Mouse (Mus musculus) liver, embryonic 15.5 days (tissue): ENCODE measurements around the gene Aff1. TPM values are rescaled to one million over a fixed set of nuclear protein-coding genes. Genes with fewer than 3 reads are reported as not detected.
A peak's percentile ranks its signal among the peaks of the same experiment; 100 is the strongest.

Experiments used
- ATAC-seq: fragments of 200-750 bp; cut with Nextera tagmentation; 2 replicates; pipeline ENCODE4 v1.8.0; 2017; ENCODE audit warnings: moderate number of reproducible peaks, mild to moderate bottlenecking, moderate library complexity; ENCODE audit not compliant: insufficient read depth
- H3K27ac ChIP-seq: fragments of 300-500 bp; sonication (generic); replicated peaks from 2 replicates; pipeline ENCODE4 v1.5.1; 2015; ENCODE audit warnings: mild to moderate bottlenecking, inconsistent platforms
- H3K27me3 ChIP-seq: fragments of 300-500 bp; sonication (generic); 2 replicates; pipeline ENCODE4 v1.6.1; 2015; ENCODE audit warnings: mild to moderate bottlenecking, inconsistent platforms
- H3K36me3 ChIP-seq: fragments of 300-500 bp; sonication (generic); replicated peaks from 2 replicates; pipeline ENCODE4 v1.6.1; 2015; ENCODE audit warnings: moderate library complexity, mild to moderate bottlenecking, inconsistent platforms
- H3K4me1 ChIP-seq: fragments of 300-500 bp; sonication (generic); replicated peaks from 2 replicates; pipeline ENCODE4 v1.6.1; 2015; ENCODE audit warnings: inconsistent platforms
- H3K4me2 ChIP-seq: fragments of 300-500 bp; sonication (generic); 2 replicates; pipeline ENCODE4 v1.6.1; 2015; ENCODE audit warnings: moderate library complexity, mild to moderate bottlenecking, inconsistent platforms
- H3K4me3 ChIP-seq: fragments of 300-500 bp; sonication (generic); replicated peaks from 2 replicates; pipeline ENCODE4 v1.5.1; 2015; ENCODE audit warnings: mild to moderate bottlenecking, inconsistent platforms
- H3K9ac ChIP-seq: fragments of 300-500 bp; sonication (generic); 2 replicates; pipeline ENCODE4 v1.6.1; 2015; ENCODE audit warnings: moderate library complexity, mild to moderate bottlenecking, inconsistent platforms
- H3K9me3 ChIP-seq: fragments of 300-500 bp; sonication (generic); replicated peaks from 2 replicates; pipeline ENCODE4 v1.6.1; 2016; ENCODE audit warnings: inconsistent platforms
- WGBS: fragments of 180-500 bp; shearing (Covaris S2); methylation state at CpG from one replicate; pipeline ENCODE4 v1.1.7; 2015; ENCODE audit warnings: mixed read lengths; ENCODE audit not compliant: insufficient replicate concordance; 5-methylcytosine and 5-hydroxymethylcytosine counted together
- polyA plus RNA-seq: library from polyadenylated mRNA; unstranded; fragments of >200 nt; fragmentation: Nextera tagmentation; extraction: Ambion mirVana; gene quantifications from 2 replicates; pipeline ENCODE4 v1.2.1, GENCODE M21; 2015

The Aff1 gene
- polyA plus RNA-seq, 1 experiment from 2014 or later, result 14.3 TPM

DNA sequence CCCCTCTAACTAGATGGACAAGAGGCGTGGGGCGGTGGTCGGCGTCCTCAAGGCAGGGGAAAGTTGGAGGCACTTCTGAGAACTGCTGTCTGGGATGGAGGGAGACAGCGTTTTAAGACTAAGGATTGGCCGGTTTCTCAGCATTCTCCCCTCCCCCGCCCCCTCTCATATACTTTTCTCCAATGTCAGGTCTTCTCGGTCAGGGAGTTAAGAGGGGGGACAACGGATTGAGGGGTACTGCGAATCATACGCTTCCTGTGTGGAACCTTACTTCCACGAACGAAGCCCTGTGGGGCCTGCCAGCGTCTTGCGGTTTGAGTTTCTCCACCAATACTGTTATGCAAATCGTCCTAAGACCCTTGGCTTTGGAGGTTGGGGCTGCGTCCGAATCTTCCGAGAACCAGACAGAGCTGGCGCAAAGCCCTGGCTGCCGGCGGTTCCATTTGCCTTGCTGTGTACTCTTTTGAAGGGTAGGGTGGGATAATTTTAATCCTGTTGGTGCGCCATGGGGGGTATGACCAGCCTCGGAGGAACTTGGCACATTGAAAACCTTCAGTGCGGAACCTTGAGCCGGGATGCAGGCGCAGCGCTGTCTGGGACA is 967 bp downstream of the Aff1 start:
- H3K9ac ChIP-seq, result peak overlapping the region; percentile 72; the same call in 1 of the 2 replicates

DNA sequence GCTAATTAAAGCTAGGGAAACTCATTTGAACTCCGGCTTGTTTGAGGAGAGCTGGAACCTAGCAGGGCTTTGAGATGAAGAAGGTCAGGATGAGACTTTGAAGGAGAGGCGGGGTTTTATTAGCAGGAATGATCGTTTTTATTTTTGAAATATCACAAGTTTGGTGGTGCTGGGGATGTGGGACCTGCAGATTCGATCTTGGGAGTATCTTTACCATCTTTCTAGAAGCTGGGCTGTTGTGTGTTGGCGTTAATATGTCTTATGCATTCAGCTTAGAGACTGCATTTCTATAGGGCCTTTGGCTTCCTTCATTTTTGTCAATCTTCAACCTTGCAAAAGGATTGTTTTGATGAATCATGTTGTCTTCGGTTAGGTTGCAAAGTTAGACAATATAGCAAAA is 1.9 kb downstream of the Aff1 start:
- 44% methylated on average over 6 of the region's 6 CpGs for WGBS

More for the DNA sequence above, 967 bp downstream of the Aff1 start:
- H3K4me3 ChIP-seq, result peak overlapping the region; percentile 71
- no peak for ATAC-seq
- no peak overlapping the region for H3K27ac ChIP-seq
- H3K9me3 ChIP-seq, result no peaks in the 10 kb centered on the region
- H3K27me3 ChIP-seq, result peaks cover 71% of the 10 kb centered on the region
- WGBS, result under 1% methylated on average over 28 of the region's 28 CpGs
- H3K4me2 ChIP-seq, result peak overlapping the region; percentile 97
- no peaks in the 10 kb centered on the region for H3K36me3 ChIP-seq
- H3K4me1 ChIP-seq, result peaks cover 24% of the 10 kb centered on the region

DNA sequence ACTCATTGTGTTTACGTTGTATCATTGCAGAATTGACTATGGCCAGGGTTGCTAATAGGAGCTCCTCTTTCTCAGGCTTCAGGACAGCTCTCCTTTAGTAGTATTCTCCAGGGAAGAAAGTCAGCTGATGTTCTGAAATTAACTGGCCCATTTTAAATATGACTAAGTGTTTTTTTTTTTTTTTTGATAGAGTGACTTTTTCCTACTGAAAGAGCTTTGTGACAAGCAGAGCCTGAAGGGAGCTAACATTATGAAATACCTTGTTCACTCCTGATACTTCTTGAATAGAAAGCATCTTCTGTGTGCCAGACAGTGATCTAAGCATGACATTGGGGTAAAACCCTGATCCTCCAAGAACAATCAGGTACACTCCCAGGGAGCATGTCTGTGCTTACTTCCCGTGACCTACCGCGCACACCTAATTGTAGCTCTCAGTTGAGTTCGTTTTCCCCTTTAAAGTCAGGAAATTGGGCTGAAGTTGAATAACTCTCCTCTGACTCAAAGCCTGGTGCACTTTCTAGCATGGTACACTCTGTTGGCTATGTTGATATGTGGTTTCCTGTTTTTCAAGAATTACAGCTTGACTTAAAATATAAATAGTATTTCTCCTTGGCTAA is 5.8 kb downstream of the Aff1 start:
- Histone ChIP-seq H3K9ac (no peak overlapping the region), H3K36me3 (no peaks in the 10 kb centered on the region), H3K4me2 (no peak overlapping the region), H3K27ac (no peak overlapping the region), H3K27me3 (peaks cover 58% of the 10 kb centered on the region), H3K9me3 (no peaks in the 10 kb centered on the region), H3K4me1 (peaks cover 6% of the 10 kb centered on the region), H3K4me3 (no peak overlapping the region)
- 56% methylated on average over 5 of the region's 5 CpGs for WGBS
- ATAC-seq, result no peak

More for the DNA sequence above, 1.9 kb downstream of the Aff1 start:
- Histone ChIP-seq H3K36me3 (no peaks in the 10 kb centered on the region), H3K4me1 (peaks cover 24% of the 10 kb centered on the region), H3K9me3 (no peaks in the 10 kb centered on the region), H3K27ac (no peak overlapping the region), H3K4me3 (peak overlapping the region; percentile 71), H3K27me3 (peaks cover 67% of the 10 kb centered on the region), H3K9ac (no peak overlapping the region), H3K4me2 (peak overlapping the region; percentile 1; the same call in 1 of the 2 replicates)
- no peak for ATAC-seq

DNA sequence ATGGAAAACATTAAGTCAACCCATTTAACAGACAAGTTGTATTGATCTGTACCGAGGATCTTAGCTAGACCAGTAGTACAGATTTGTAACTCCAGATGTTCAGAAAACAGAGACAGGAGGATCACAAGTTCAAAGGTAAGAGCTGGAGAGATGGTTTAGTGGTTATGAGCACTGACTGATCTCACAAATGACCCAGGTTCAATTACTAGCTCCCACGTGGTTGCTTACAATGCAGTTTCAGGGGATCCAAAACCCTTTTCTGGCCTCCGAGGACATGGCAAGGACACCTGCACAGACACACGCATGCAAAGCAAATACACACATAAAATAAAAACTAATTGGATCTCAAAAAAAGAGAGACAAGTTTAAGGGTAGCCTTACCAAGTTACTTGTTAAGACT is 6.4 kb downstream of the Aff1 start:
- WGBS, result 64% methylated on average over 4 of the region's 4 CpGs
- no peak for ATAC-seq
- no peak overlapping the region for H3K9ac ChIP-seq

DNA sequence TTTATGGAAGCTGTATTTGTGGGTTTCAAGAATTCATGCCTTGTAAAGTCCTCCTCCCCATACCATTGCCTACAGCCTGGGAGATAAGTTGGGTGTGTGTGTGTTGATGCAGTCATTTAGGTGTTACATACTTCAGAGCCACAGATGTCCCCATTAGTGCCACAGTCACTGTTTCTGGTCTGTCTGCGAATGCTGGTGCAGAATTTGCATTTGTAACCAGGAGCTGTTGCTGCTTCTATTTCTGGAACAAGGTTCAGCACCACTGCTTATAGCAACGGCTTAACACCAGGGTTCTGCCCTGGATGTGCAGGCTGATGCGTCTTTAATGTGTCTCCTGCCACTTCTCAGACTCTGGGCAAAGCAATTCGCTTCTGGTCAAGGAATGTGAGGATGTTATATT is 7.4 kb downstream of the Aff1 start:
- Histone ChIP-seq H3K4me3 (no peak overlapping the region), H3K9me3 (no peaks in the 10 kb centered on the region), H3K4me1 (no peaks in the 10 kb centered on the region), H3K4me2 (no peak overlapping the region), H3K27ac (no peak overlapping the region), H3K9ac (no peak overlapping the region), H3K27me3 (peaks cover 42% of the 10 kb centered on the region), H3K36me3 (no peaks in the 10 kb centered on the region)
- no peak for ATAC-seq
- 48% methylated on average over 4 of the region's 4 CpGs for WGBS

More for the DNA sequence above, 6.4 kb downstream of the Aff1 start:
- no peak overlapping the region for H3K4me2 ChIP-seq
- H3K4me3 ChIP-seq, result no peak overlapping the region
- H3K36me3 ChIP-seq, result no peaks in the 10 kb centered on the region
- peaks cover 52% of the 10 kb centered on the region for H3K27me3 ChIP-seq
- H3K9me3 ChIP-seq, result no peaks in the 10 kb centered on the region
- H3K4me1 ChIP-seq, result 0 out of 2 replicates have a peak, but pooled peaks cover under 1% of the 10 kb centered on the region
- no peak overlapping the region for H3K27ac ChIP-seq

DNA sequence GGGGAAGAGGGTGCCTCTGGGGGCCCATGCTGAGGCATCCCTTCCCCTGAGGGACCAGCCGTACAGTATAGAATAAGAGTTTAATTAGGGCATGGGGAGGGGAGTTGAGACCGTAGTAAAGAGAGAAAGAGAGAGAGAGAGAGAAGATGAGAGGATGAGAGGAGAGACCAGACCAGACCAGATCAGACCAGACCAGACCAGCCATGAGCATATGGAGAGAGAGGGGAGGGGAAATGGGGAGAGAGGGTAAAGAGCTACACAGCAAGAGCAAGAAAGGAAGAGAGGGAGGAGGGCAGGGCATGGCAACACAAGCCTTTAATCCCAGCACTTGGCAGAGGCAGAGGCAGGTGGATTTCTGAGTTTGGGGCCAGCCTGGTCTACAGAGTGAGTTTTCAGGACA is 8.5 kb downstream of the Aff1 start:
- no peaks in the 10 kb centered on the region for H3K9me3 ChIP-seq
- H3K4me3 ChIP-seq, result no peak overlapping the region
- H3K9ac ChIP-seq, result no peak overlapping the region
- H3K4me2 ChIP-seq, result no peak overlapping the region
- H3K27ac ChIP-seq, result no peak overlapping the region
- H3K4me1 ChIP-seq, result no peaks in the 10 kb centered on the region
- ATAC-seq, result no peak
- no peaks in the 10 kb centered on the region for H3K36me3 ChIP-seq
- 80% methylated on average over 2 of the region's 2 CpGs for WGBS
- peaks cover 31% of the 10 kb centered on the region for H3K27me3 ChIP-seq

DNA sequence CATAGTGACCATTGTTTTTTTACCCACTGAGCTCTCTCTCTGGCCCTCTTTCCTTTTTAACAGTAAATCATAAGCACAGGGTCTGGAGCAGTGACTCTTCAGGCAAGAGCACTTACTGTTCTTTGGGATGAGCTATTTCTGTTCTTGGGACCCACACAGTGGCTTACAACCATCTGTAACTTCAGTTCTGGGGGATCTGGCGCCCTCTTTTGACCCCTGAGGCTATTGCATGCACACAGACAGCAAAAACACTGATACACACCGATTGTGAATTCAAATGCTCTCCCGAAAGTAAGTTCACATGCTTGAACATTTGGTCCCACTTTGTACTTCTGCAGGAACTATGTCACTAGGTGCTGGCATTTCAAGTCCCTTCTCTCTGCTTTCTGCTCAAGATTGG is 9.3 kb downstream of the Aff1 start:
- no peaks in the 10 kb centered on the region for H3K9me3 ChIP-seq
- H3K36me3 ChIP-seq, result no peaks in the 10 kb centered on the region
- no peak overlapping the region for H3K27ac ChIP-seq

DNA sequence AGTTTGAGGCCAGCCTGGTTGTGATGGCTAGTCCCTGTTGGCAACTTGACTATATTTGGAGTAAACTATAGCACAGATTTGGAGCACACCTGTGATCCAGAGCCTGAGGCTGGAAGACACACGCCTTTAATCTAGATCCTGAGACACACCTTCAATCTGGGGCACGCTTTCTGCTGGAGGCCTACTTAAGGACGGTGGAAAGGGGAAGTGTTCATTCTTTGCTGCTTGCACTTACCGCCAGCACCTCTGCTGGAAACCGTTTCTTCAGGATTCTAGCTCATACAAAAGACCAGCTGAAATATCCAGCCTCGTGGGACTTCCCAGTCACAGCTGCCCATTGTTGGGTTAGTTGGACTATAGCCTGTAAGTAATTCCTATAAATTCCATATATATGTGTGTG is 10.4 kb downstream of the Aff1 start:
- peaks cover 16% of the 10 kb centered on the region for H3K27me3 ChIP-seq
- 35% methylated on average over 6 of the region's 6 CpGs for WGBS
- H3K4me3 ChIP-seq, result no peak overlapping the region
- H3K4me1 ChIP-seq, result no peaks in the 10 kb centered on the region
- no peaks in the 10 kb centered on the region for H3K9me3 ChIP-seq
- no peaks in the 10 kb centered on the region for H3K36me3 ChIP-seq
- no peak overlapping the region for H3K4me2 ChIP-seq
- no peak for ATAC-seq
- H3K27ac ChIP-seq, result 0 out of 2 replicates have a peak overlapping the region, but pooled peaks have one; percentile 24
- H3K9ac ChIP-seq, result no peak overlapping the region

More for the DNA sequence above, 9.3 kb downstream of the Aff1 start:
- no peak overlapping the region for H3K4me3 ChIP-seq
- ATAC-seq, result no peak
- H3K4me1 ChIP-seq, result no peaks in the 10 kb centered on the region
- H3K27me3 ChIP-seq, result peaks cover 24% of the 10 kb centered on the region
- no peak overlapping the region for H3K4me2 ChIP-seq
- no peak overlapping the region for H3K9ac ChIP-seq
- WGBS, result 56% methylated on average over 3 of the region's 3 CpGs

DNA sequence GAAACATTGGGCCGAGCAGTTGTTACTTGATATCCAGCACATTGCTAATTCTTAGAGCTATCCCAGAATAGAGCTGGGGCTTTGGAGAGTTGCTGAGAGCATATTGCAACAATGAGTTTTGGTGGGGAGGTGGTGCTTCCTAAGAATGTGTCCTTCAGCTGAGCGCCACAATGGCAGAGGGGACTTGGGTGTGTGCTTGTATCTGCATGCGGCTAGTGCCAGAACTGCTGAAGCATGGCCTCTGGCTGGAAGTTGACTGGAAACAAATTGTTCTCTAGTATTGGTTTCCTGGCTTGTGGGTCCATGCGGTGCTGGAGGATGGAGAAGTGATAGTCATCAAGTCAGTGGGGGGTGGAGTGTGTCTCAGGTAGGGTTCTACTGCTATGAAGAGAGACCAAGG is 13.2 kb downstream of the Aff1 start:
- Histone ChIP-seq H3K9me3 (no peaks in the 10 kb centered on the region), H3K27me3 (no peaks in the 10 kb centered on the region), H3K27ac (no peak overlapping the region), H3K36me3 (no peaks in the 10 kb centered on the region), H3K4me3 (no peak overlapping the region), H3K4me1 (peaks cover 11% of the 10 kb centered on the region), H3K4me2 (no peak overlapping the region), H3K9ac (no peak overlapping the region)
- no peak for ATAC-seq
- 69% methylated on average over 4 of the region's 4 CpGs for WGBS

DNA sequence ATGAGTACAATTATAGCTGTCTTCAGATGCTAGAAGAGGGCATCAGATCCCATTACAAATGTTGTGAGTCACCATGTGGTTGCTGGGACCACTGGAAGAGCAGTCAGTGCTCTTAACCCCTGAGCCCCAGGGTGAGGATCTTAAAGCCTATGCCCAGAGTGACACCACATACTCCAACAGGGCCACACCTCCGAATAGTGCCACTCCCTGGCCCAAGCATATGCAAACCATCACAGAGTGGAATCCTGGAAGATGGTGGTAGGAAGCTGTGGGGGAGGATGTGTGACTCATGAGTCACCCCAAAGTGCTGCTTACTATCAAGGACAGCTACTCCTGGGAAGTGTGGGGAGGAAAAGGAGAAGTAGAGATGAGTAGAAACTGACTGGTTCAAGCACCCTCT is 13.7 kb downstream of the Aff1 start:
- Histone ChIP-seq H3K27ac (no peak overlapping the region), H3K9me3 (no peaks in the 10 kb centered on the region), H3K4me3 (no peak overlapping the region), H3K27me3 (no peaks in the 10 kb centered on the region), H3K4me2 (no peak overlapping the region), H3K9ac (no peak overlapping the region), H3K4me1 (peaks cover 11% of the 10 kb centered on the region), H3K36me3 (no peaks in the 10 kb centered on the region)
- ATAC-seq, result no peak
- WGBS, result 58% methylated on average over 1 of the region's 1 CpGs

DNA sequence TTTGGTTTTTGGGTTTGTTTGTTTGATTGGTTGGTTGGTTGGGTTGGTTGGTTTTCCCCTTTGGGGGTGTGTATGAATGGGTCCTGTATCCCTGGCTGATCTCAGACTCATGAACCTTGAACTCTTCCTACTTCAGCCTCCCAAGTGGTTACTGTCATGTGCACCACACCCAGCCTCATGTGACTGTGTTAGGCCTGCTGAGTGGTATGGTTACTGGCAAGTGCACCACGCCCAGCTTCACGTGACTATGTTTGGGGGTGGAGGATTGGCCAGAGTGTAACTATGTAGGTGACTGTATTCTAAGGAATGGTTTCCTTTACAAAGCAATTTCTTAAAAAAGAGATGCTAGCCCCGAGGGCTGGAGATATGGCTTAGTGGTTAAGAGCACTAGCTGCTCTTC is 16.9 kb downstream of the Aff1 start:
- no peaks in the 10 kb centered on the region for H3K9me3 ChIP-seq
- H3K9ac ChIP-seq, result no peak overlapping the region
- peaks cover 11% of the 10 kb centered on the region for H3K4me1 ChIP-seq
- H3K4me2 ChIP-seq, result 0 out of 2 replicates have a peak overlapping the region, but pooled peaks have one; percentile 7
- WGBS, result 55% methylated on average over 3 of the region's 3 CpGs
- H3K27me3 ChIP-seq, result 0 out of 2 replicates have a peak, but pooled peaks cover 4% of the 10 kb centered on the region
- no peaks in the 10 kb centered on the region for H3K36me3 ChIP-seq
- H3K4me3 ChIP-seq, result no peak overlapping the region
- H3K27ac ChIP-seq, result no peak overlapping the region
- peak; percentile 87 for ATAC-seq
